In the genomic region with DNA sequence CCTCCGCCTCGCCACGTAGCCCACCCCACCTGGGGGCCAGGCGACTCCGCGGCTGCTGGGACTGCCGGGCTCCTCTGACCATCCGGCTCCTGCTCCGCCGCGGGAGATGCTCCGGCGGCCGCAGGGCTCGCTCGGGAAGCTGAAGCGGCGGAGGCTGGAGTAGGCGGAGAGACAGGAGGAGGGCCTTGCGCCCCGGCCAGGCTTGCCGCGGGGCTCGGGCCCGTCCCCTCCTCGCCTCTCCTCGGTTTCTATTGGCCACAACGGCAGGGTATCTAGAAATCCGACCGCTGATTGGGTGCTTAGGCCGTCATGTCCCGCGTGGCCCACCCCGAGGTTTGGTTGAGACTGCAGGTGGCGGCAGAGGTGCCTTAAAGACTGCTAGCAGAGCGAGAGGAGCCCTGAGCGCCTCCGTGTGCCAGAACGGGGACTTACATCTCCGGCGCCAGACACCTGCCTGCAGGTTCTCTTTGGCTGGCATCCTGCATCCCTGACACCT, we compare ENCODE assay signal across 8 mouse cellular contexts. TPM values are rescaled to one million over a fixed set of nuclear protein-coding genes. Genes with fewer than 3 reads are reported as not detected.
DNase-seq lines count a peak whose midpoint lies in the region; ATAC-seq lines count a peak whose summit lies in the region.

Gene Scai, minus strand, starts transcription at position 174 of the 496 bp plus-strand sequence.

- peak within 1 kb of the TSS; percentile 87 for H3K9ac ChIP-seq in hindbrain, embryonic 12.5 days

- H3K36me3 ChIP-seq in hindbrain, embryonic 12.5 days = peaks cover 4% of the 10 kb centered on the region; the same call in 1 of the 2 replicates

- peaks cover 10% of the 10 kb centered on the region for H3K4me1 ChIP-seq in hindbrain, embryonic 12.5 days

- H3K27ac ChIP-seq in hindbrain, embryonic 12.5 days = peak within 1 kb of the TSS; percentile 97

- DNase-seq in NIH3T3 (ENCODE audit: low read depth) = peak; percentile 98
- peak; percentile 98 to 99 for DNase-seq in cerebellum, postnatal 10 days
- DNase-seq in frontal cortex, postnatal 10 days (ENCODE audit: low spot score in 2 of 2) = peak; percentile 98 to 99
- DNase-seq in layer of hippocampus, postnatal 14 days (ENCODE audit: low spot score in 2 of 2) = peak; percentile 97 to 99
- peak; percentile 97 for DNase-seq in lung, postnatal 14 days
- peak; percentile 95 for DNase-seq in retina, adult 2 months (ENCODE audit: low read depth, low spot score)
- peak; percentile 98 to 99 for DNase-seq in thymus, postnatal 36 days

- no peaks in the 10 kb centered on the region for H3K9me3 ChIP-seq in hindbrain, embryonic 12.5 days (replicated peaks)

- WGBS in hindbrain, embryonic 12.5 days = under 1% methylated on average over 41 of the region's 41 CpGs

- ATAC-seq in hindbrain, embryonic 12.5 days (ENCODE audit: low FRiP score) = peak; percentile 100

- H3K4me3 ChIP-seq in hindbrain, embryonic 12.5 days = peak within 1 kb of the TSS; percentile 80

- peak within 1 kb of the TSS; percentile 75 for H3K4me2 ChIP-seq in hindbrain, embryonic 12.5 days (replicated peaks)

- no peaks in the 10 kb centered on the region for H3K27me3 ChIP-seq in hindbrain, embryonic 12.5 days

RNA-seq across cellular contexts. Expression of gene Scai, which starts in this region (rescaled TPM):
- polyA plus RNA-seq in hindbrain, embryonic 12.5 days (2016; fragmentation: Nextera tagmentation; extraction: Ambion mirVana) = 18.7 and 18.9 TPM in 2 replicates
- 10 to 100 TPM; 75.4 to 78.3 TPM for total RNA-seq in layer of hippocampus, postnatal 14 days (2021)

Comparison
In these comparisons a context has a peak if more than half of its experiments do, and no peak if none do; other contexts are left out.
1. Peak in every context shown above with its lines: DNase-seq, ATAC-seq, H3K4me3 ChIP-seq and H3K27ac ChIP-seq.